Mouse (Mus musculus): ENCODE measurements around the gene Dusp16. TPM values are rescaled to one million over a fixed set of nuclear protein-coding genes. Genes with fewer than 3 reads are reported as not detected.

Dusp16 gene
- polyA plus RNA-seq, 1 experiment from 2014 or later, result 5.1 TPM

Other genes starting within 250 kb of the Dusp16 start
- gene Lrp6, start 225.7 kb downstream of the Dusp16 start, polyA plus RNA-seq (2015; fragmentation: Nextera tagmentation; extraction: Ambion mirVana), result 12.6 and 15.4 TPM in 2 replicates
- gene Mansc1, start 160.1 kb downstream of the Dusp16 start, polyA plus RNA-seq (2015; fragmentation: Nextera tagmentation; extraction: Ambion mirVana), result 1.3 and 1.7 TPM in 2 replicates
- 39.3 and 42.8 TPM in 2 replicates for gene Borcs5, start 153.1 kb downstream of the Dusp16 start, polyA plus RNA-seq (2015; fragmentation: Nextera tagmentation; extraction: Ambion mirVana)
- 3.0 and 3.9 TPM in 2 replicates for gene Crebl2, start 37.5 kb upstream of the Dusp16 start, polyA plus RNA-seq (2015; fragmentation: Nextera tagmentation; extraction: Ambion mirVana)
- 36.1 and 41.3 TPM in 2 replicates for gene Gpr19, start 106.0 kb upstream of the Dusp16 start, polyA plus RNA-seq (2015; fragmentation: Nextera tagmentation; extraction: Ambion mirVana)
- gene Cdkn1b, start 127.8 kb upstream of the Dusp16 start, polyA plus RNA-seq (2015; fragmentation: Nextera tagmentation; extraction: Ambion mirVana), result 12.6 and 15.1 TPM in 2 replicates
- gene Apold1, start 189.1 kb upstream of the Dusp16 start, polyA plus RNA-seq (2015; fragmentation: Nextera tagmentation; extraction: Ambion mirVana), result 4.4 and 5.7 TPM in 2 replicates
- 74.2 and 78.7 TPM in 2 replicates for gene Ddx47, start 219.0 kb upstream of the Dusp16 start, polyA plus RNA-seq (2015; fragmentation: Nextera tagmentation; extraction: Ambion mirVana)